Mouse (Mus musculus): ENCODE results near the gene Itpripl1. TPM values are rescaled to one million over a fixed set of nuclear protein-coding genes. Genes with fewer than 3 reads are reported as not detected.
A peak's percentile ranks its signal among the peaks of the same experiment; 100 is the strongest.

Itpripl1 gene
- total and polyA plus RNA-seq, 3 experiments, result 10.8 to 44.4 (median 27.1) TPM

DNA sequence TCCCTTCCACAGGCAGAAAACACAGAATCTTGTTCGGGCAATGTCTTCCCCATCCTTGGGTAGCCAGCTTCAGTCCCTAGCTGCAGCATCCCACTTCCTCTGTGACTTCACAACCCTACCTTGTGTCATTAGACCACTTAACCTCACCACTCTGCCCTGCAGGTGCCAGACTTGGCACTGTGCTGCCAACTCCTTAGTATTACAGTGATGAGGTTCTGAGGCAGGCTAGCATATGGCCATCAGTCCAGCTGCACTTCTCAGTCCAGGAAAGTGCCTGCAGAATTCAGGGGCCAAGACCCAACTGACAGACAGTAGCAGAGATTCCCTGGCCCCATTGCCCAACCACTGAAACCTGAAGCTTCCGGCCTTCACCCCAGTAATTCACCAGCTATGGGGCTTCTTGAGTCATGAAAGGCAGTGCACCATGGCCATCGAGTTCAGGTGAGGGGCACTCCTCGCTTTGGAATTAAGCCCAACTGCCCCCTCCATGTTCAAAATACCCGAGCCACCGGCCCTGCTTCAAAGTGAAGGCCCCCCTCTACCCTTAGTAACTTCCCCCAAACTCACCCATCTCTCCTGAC, 575 bp downstream of the Itpripl1 start:
- H3K4me3 ChIP-seq (ENCODE audit: low read depth, low read length), result peak overlapping the region; percentile 78
- TF ChIP-seq GATA2 (IDR thresholded peaks at IDR 0.05; ENCODE audit: borderline replicate concordance, low read depth, low read length) (no peak), CTCF (IDR thresholded peaks at IDR 0.05; ENCODE audit: low read depth, low read length) (no peak), GATA1 (IDR thresholded peaks at IDR 0.05; ENCODE audit: borderline replicate concordance, low read length) (no peak), TAL1 (conservative IDR thresholded peaks at IDR 0.05; ENCODE audit: low read depth, low read length) (no peak), POLR2AphosphoS5 (IDR thresholded peaks at IDR 0.05; ENCODE audit: insufficient replicate concordance, low read depth, low read length) (no peak)
- ATAC-seq (ENCODE audit: extremely low read depth, insufficient number of reproducible peaks, low FRiP score, poor library complexity, severe bottlenecking), result no peak
- H3K4me1 ChIP-seq (ENCODE audit: insufficient read depth, low read depth, low read length), result peaks cover 83% of the 10 kb centered on the region
- DNase-seq (ENCODE audit: low spot score), result no peak
- no peaks in the 10 kb centered on the region for H3K27me3 ChIP-seq (ENCODE audit: insufficient read depth, low read length)
- H3K9me3 ChIP-seq (replicated peaks), result peaks cover 3% of the 10 kb centered on the region
- H3K36me3 ChIP-seq (replicated peaks), result peaks cover 49% of the 10 kb centered on the region

- Histone ChIP-seq H3K36me3 (replicated peaks) (peaks cover 49% of the 10 kb centered on the region), H3K27me3 (ENCODE audit: insufficient read depth, low read length) (no peaks in the 10 kb centered on the region), H3K4me1 (ENCODE audit: insufficient read depth, low read depth, low read length) (peaks cover 89% of the 10 kb centered on the region), H3K9me3 (replicated peaks) (peaks cover 3% of the 10 kb centered on the region), H3K4me3 (ENCODE audit: low read depth, low read length) (peak overlapping the region; percentile 78)
- peak; percentile 23 for DNase-seq (ENCODE audit: low spot score)
- no peak for ATAC-seq (ENCODE audit: extremely low read depth, insufficient number of reproducible peaks, low FRiP score, poor library complexity, severe bottlenecking)
- TF ChIP-seq GATA2 (IDR thresholded peaks at IDR 0.05; ENCODE audit: borderline replicate concordance, low read depth, low read length), result no peak
- TF ChIP-seq POLR2AphosphoS5 (IDR thresholded peaks at IDR 0.05; ENCODE audit: insufficient replicate concordance, low read depth, low read length), result no peak
- no peak for TF ChIP-seq TAL1 (conservative IDR thresholded peaks at IDR 0.05; ENCODE audit: low read depth, low read length)
- no peak for TF ChIP-seq GATA1 (IDR thresholded peaks at IDR 0.05; ENCODE audit: borderline replicate concordance, low read length)
Measured at GRCm38 (mm10) chr2:127142031-127142430, 1.2 kb downstream of the Itpripl1 start.

- H3K4me3 ChIP-seq (ENCODE audit: low read depth, low read length), result no peak overlapping the region
- no peaks in the 10 kb centered on the region for H3K27me3 ChIP-seq (ENCODE audit: insufficient read depth, low read length)
- peaks cover 86% of the 10 kb centered on the region for H3K4me1 ChIP-seq (ENCODE audit: insufficient read depth, low read depth, low read length)
- DNase-seq (ENCODE audit: low spot score), result no peak
- peaks cover 51% of the 10 kb centered on the region for H3K36me3 ChIP-seq (replicated peaks)
- no peak for ATAC-seq (ENCODE audit: extremely low read depth, insufficient number of reproducible peaks, low FRiP score, poor library complexity, severe bottlenecking)
- TF ChIP-seq GATA2 (IDR thresholded peaks at IDR 0.05; ENCODE audit: borderline replicate concordance, low read depth, low read length), result no peak
- TF ChIP-seq TAL1 (conservative IDR thresholded peaks at IDR 0.05; ENCODE audit: low read depth, low read length), result no peak
- no peak for TF ChIP-seq CTCF (IDR thresholded peaks at IDR 0.05; ENCODE audit: low read depth, low read length)
- TF ChIP-seq GATA1 (IDR thresholded peaks at IDR 0.05; ENCODE audit: borderline replicate concordance, low read length), result no peak
- TF ChIP-seq POLR2AphosphoS5 (IDR thresholded peaks at IDR 0.05; ENCODE audit: insufficient replicate concordance, low read depth, low read length), result no peak
- peaks cover 3% of the 10 kb centered on the region for H3K9me3 ChIP-seq (replicated peaks)
Measured at GRCm38 (mm10) chr2:127140011-127140410, 3.2 kb downstream of the Itpripl1 start.

DNA sequence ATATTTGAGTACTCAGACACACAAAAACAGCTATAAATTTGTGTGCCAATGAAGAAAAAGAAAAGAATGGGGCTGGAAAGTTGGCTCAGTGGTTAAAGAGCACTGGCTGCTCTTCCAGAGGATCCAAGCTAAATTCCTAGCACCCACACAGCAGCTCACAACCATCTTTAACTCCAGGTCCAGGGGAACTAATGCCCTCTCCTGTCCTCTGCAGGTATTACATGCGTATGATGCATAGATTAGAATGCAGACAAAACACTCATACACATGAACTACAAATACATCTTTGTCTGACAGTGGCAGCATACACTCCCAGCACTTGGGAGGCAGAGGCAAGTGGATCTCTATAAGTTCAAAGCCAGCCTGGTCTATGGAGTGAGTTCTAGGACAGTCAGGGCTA, 3.6 kb downstream of the Itpripl1 start:
- Histone ChIP-seq H3K4me3 (ENCODE audit: low read depth, low read length) (no peak overlapping the region), H3K36me3 (replicated peaks) (peaks cover 51% of the 10 kb centered on the region), H3K9me3 (replicated peaks) (peaks cover 3% of the 10 kb centered on the region), H3K4me1 (ENCODE audit: insufficient read depth, low read depth, low read length) (peaks cover 86% of the 10 kb centered on the region), H3K27me3 (ENCODE audit: insufficient read depth, low read length) (no peaks in the 10 kb centered on the region)
- no peak for ATAC-seq (ENCODE audit: extremely low read depth, insufficient number of reproducible peaks, low FRiP score, poor library complexity, severe bottlenecking)
- 0 out of 2 replicates have a peak, but pooled peaks have one; percentile 16 for TF ChIP-seq CTCF (IDR thresholded peaks at IDR 0.05; ENCODE audit: low read depth, low read length)
- TF ChIP-seq TAL1 (conservative IDR thresholded peaks at IDR 0.05; ENCODE audit: low read depth, low read length), result no peak
- no peak for DNase-seq (ENCODE audit: low spot score)

DNA sequence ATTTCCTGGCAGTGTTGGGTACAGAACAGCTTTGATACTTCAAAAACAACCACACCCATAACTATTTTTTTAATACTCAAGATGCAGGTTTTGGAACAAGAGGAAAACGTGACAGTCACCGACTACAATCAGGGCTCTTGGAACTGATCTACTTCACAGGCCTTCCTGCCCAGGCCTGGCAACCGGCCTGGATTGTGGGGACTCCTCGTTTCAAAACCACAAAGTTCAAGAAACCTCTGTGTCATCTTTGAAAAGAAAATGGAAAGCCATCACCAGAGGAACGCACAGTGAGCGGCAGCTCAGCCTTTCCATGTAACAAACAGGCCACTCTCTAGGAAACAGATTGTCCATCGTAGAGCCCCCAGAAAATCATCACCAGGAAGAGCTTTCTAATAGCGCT, 4.1 kb downstream of the Itpripl1 start:
- Histone ChIP-seq H3K9me3 (replicated peaks) (peaks cover 3% of the 10 kb centered on the region), H3K4me1 (ENCODE audit: insufficient read depth, low read depth, low read length) (peaks cover 85% of the 10 kb centered on the region), H3K4me3 (ENCODE audit: low read depth, low read length) (no peak overlapping the region), H3K27me3 (ENCODE audit: insufficient read depth, low read length) (no peaks in the 10 kb centered on the region), H3K36me3 (replicated peaks) (peaks cover 51% of the 10 kb centered on the region)
- DNase-seq (ENCODE audit: low spot score) (no peak), ATAC-seq (ENCODE audit: extremely low read depth, insufficient number of reproducible peaks, low FRiP score, poor library complexity, severe bottlenecking) (no peak)
- TF ChIP-seq GATA2 (IDR thresholded peaks at IDR 0.05; ENCODE audit: borderline replicate concordance, low read depth, low read length), result no peak
- TF ChIP-seq TAL1 (conservative IDR thresholded peaks at IDR 0.05; ENCODE audit: low read depth, low read length), result no peak
- no peak for TF ChIP-seq CTCF (IDR thresholded peaks at IDR 0.05; ENCODE audit: low read depth, low read length)
- TF ChIP-seq GATA1 (IDR thresholded peaks at IDR 0.05; ENCODE audit: borderline replicate concordance, low read length), result no peak
- no peak for TF ChIP-seq POLR2AphosphoS5 (IDR thresholded peaks at IDR 0.05; ENCODE audit: insufficient replicate concordance, low read depth, low read length)

- H3K27me3 ChIP-seq (ENCODE audit: insufficient read depth, low read length), result no peaks in the 10 kb centered on the region
- TF ChIP-seq CTCF (IDR thresholded peaks at IDR 0.05; ENCODE audit: low read depth, low read length), result no peak
- no peak for TF ChIP-seq POLR2AphosphoS5 (IDR thresholded peaks at IDR 0.05; ENCODE audit: insufficient replicate concordance, low read depth, low read length)
- TF ChIP-seq TAL1 (conservative IDR thresholded peaks at IDR 0.05; ENCODE audit: low read depth, low read length), result no peak
- no peak for TF ChIP-seq GATA1 (IDR thresholded peaks at IDR 0.05; ENCODE audit: borderline replicate concordance, low read length)
- TF ChIP-seq GATA2 (IDR thresholded peaks at IDR 0.05; ENCODE audit: borderline replicate concordance, low read depth, low read length), result no peak
- peaks cover 3% of the 10 kb centered on the region for H3K9me3 ChIP-seq (replicated peaks)
- peaks cover 51% of the 10 kb centered on the region for H3K36me3 ChIP-seq (replicated peaks)
- no peak overlapping the region for H3K4me3 ChIP-seq (ENCODE audit: low read depth, low read length)
- H3K4me1 ChIP-seq (ENCODE audit: insufficient read depth, low read depth, low read length), result peaks cover 80% of the 10 kb centered on the region
- ATAC-seq (ENCODE audit: extremely low read depth, insufficient number of reproducible peaks, low FRiP score, poor library complexity, severe bottlenecking), result no peak
- no peak for DNase-seq (ENCODE audit: low spot score)
Measured at GRCm38 (mm10) chr2:127138449-127138848, 4.8 kb downstream of the Itpripl1 start.
